Mouse (Mus musculus): ENCODE data around the gene Pygb.

DNA sequence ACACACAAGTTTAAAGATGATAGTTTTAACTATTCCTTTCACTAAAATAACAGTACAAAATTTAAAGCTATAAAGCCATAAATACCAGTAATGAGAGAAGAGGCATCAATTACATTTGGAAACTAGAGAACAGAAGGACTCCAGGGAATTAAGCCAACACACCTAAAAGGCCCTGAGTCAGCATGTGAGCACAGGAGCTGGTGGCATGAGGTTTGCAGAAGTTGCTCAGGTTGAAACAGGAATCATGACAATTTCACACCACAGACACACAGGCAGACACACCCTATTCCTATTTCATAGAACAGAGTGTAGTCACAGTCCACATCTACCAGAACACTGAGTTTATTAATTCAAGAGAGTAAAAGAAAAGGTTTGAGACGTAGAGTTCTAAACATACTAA, 88.0 kb downstream of the Pygb start:
- no peak for TF ChIP-seq GATA1 (IDR thresholded peaks at IDR 0.05; ENCODE audit: low read length)
- TF ChIP-seq TAL1 (IDR thresholded peaks at IDR 0.05; ENCODE audit: low read length), result no peak
